Mouse (Mus musculus) MEL (cell line): Measurements from ENCODE around the gene Ifna4. TPM values are rescaled to one million over a fixed set of nuclear protein-coding genes. Genes with fewer than 3 reads are reported as not detected.

Experiments used
- DNase-seq: peaks from one replicate; pipeline ENCODE4 v3.0.0; 2011; ENCODE audit warnings: low read depth, low spot score
- H3K27ac ChIP-seq: 2 replicates; pipeline ENCODE4 v1.5.1; 2012; ENCODE audit warnings: low read depth, mild to moderate bottlenecking, control low read depth, low read length, moderate library complexity; ENCODE audit not compliant: control insufficient read depth
- H3K27me3 ChIP-seq, 2 experiments: fragments of 150-350 bp in 1 of 2; sonication (generic) in 1 of 2; 2 replicates each; pipeline ENCODE4 v1.6.1; 2012; ENCODE audit warnings: low read length in 2 of 2, mild to moderate bottlenecking in 2 of 2, improper control_type of control experiment in 1 of 2, moderate library complexity in 1 of 2; ENCODE audit not compliant: insufficient read depth in 2 of 2, control insufficient read depth in 1 of 2
- H3K36me3 ChIP-seq, 2 experiments: 2 replicates each; pipeline ENCODE4 v1.6.1; 2012 to 2014; ENCODE audit warnings: low read length in 2 of 2, improper control_type of control experiment in 1 of 2, inconsistent platforms in 1 of 2, mild to moderate bottlenecking in 1 of 2; ENCODE audit not compliant: insufficient read depth in 2 of 2, control insufficient read depth in 1 of 2
- H3K4me1 ChIP-seq, 2 experiments: fragments of 150-350 bp in 1 of 2; sonication (generic) in 1 of 2; 2 replicates each; pipeline ENCODE4 v1.6.1; 2012; ENCODE audit warnings: low read length in 2 of 2, improper control_type of control experiment in 1 of 2, mild to moderate bottlenecking in 1 of 2; ENCODE audit not compliant: insufficient read depth in 2 of 2, control insufficient read depth in 1 of 2
- H3K4me3 ChIP-seq, 2 experiments: fragments of 150-350 bp in 1 of 2; sonication (generic) in 1 of 2; 2 replicates each; pipeline ENCODE4 v1.5.1; 2012; ENCODE audit warnings: low read depth in 2 of 2, low read length in 2 of 2, mild to moderate bottlenecking in 2 of 2, moderate library complexity in 2 of 2, control low read depth in 1 of 2, improper control_type of control experiment in 1 of 2; ENCODE audit not compliant: control insufficient read depth in 1 of 2, insufficient read depth in 1 of 2
- H3K79me2 ChIP-seq: 2 replicates; pipeline ENCODE4 v1.6.1; 2012; ENCODE audit warnings: mild to moderate bottlenecking, low read length, moderate library complexity; ENCODE audit not compliant: control insufficient read depth, poor library complexity, insufficient read depth
- H3K9ac ChIP-seq: 2 replicates; pipeline ENCODE4 v1.6.1; 2012; ENCODE audit warnings: low read depth, mild to moderate bottlenecking, control low read depth, low read length, moderate library complexity; ENCODE audit not compliant: control insufficient read depth, poor library complexity, severe bottlenecking
- H3K9me3 ChIP-seq: fragments of 150-350 bp; sonication (generic); replicated peaks from 2 replicates; pipeline ENCODE4 v1.6.1; 2012; ENCODE audit warnings: mild to moderate bottlenecking, low read length, improper control_type of control experiment, moderate library complexity; ENCODE audit not compliant: insufficient read depth
- BHLHE40 ChIP-seq: IDR thresholded peaks from 2 replicates; pipeline ENCODE4 v1.6.1; 2012; ENCODE audit warnings: low read depth, mild to moderate bottlenecking, inconsistent platforms, low read length, improper control_type of control experiment, borderline replicate concordance
- CHD1 ChIP-seq: IDR thresholded peaks from 2 replicates; pipeline ENCODE4 v1.6.1; 2012; ENCODE audit warnings: low read depth, mild to moderate bottlenecking, inconsistent platforms, low read length, improper control_type of control experiment
- CTCF ChIP-seq, 3 experiments: IDR thresholded peaks in 2 of 3; conservative IDR thresholded peaks in 1 of 3; 2 replicates each; pipeline ENCODE4 v1.5.1; 2011 to 2012; ENCODE audit warnings: low read length in 3 of 3, low read depth in 2 of 3, mild to moderate bottlenecking in 2 of 3, improper control_type of control experiment in 1 of 3, inconsistent platforms in 1 of 3, mixed read lengths in 1 of 3, moderate library complexity in 1 of 3; ENCODE audit not compliant: control insufficient read depth in 1 of 3, insufficient read depth in 1 of 3, poor library complexity in 1 of 3, severe bottlenecking in 1 of 3
- EP300 ChIP-seq, 2 experiments: IDR thresholded peaks; 2 replicates each; pipeline ENCODE4 v1.6.1; 2011; ENCODE audit warnings: improper control_type of control experiment in 2 of 2, low read length in 2 of 2, low read depth in 1 of 2, mild to moderate bottlenecking in 1 of 2
- ETS1 ChIP-seq: IDR thresholded peaks from 2 replicates; pipeline ENCODE4 v1.6.1; 2012; ENCODE audit warnings: low read depth, mild to moderate bottlenecking, inconsistent platforms, low read length, improper control_type of control experiment, moderate library complexity
- GATA1 ChIP-seq: IDR thresholded peaks from 2 replicates; pipeline ENCODE4 v1.6.1; 2011; ENCODE audit warnings: low read depth, low read length, improper control_type of control experiment
- HCFC1 ChIP-seq: IDR thresholded peaks from 2 replicates; pipeline ENCODE4 v1.6.1; 2012; ENCODE audit warnings: low read depth, mild to moderate bottlenecking, inconsistent platforms, low read length, improper control_type of control experiment, moderate library complexity
- KAT2A ChIP-seq: conservative IDR thresholded peaks from 2 replicates; pipeline ENCODE4 v1.6.1; 2012; ENCODE audit warnings: low read depth, low read length, improper control_type of control experiment, inconsistent platforms
- MAFK ChIP-seq: IDR thresholded peaks from 2 replicates; pipeline ENCODE4 v1.6.1; 2011; ENCODE audit warnings: low read depth, mild to moderate bottlenecking, low read length, improper control_type of control experiment, borderline replicate concordance
- MAX ChIP-seq: IDR thresholded peaks from 2 replicates; pipeline ENCODE4 v1.6.1; 2011; ENCODE audit warnings: low read length, improper control_type of control experiment
- MAZ ChIP-seq: IDR thresholded peaks from 2 replicates; pipeline ENCODE4 v1.6.1; 2012; ENCODE audit warnings: low read depth, mild to moderate bottlenecking, inconsistent platforms, low read length, improper control_type of control experiment
- MEF2A ChIP-seq: IDR thresholded peaks from 2 replicates; pipeline ENCODE4 v1.6.1; 2014; ENCODE audit warnings: low read depth, mild to moderate bottlenecking, inconsistent platforms, low read length, improper control_type of control experiment; ENCODE audit not compliant: poor library complexity, insufficient replicate concordance, severe bottlenecking; ENCODE audit errors: extremely low read depth
- MXI1 ChIP-seq: IDR thresholded peaks from 2 replicates; pipeline ENCODE4 v1.6.1; 2011; ENCODE audit warnings: mild to moderate bottlenecking, low read depth, low read length, improper control_type of control experiment
- MYB ChIP-seq: IDR thresholded peaks from 2 replicates; pipeline ENCODE4 v1.6.1; 2011; ENCODE audit warnings: mild to moderate bottlenecking, low read depth, low read length, improper control_type of control experiment
- POLR2AphosphoS2 ChIP-seq: IDR thresholded peaks from 2 replicates; pipeline ENCODE4 v1.6.1; 2011; ENCODE audit warnings: low read length, improper control_type of control experiment
- POLR2AphosphoS5 ChIP-seq: IDR thresholded peaks from 2 replicates; pipeline ENCODE4 v1.6.1; 2012; ENCODE audit warnings: low read depth, borderline replicate concordance, mild to moderate bottlenecking, inconsistent platforms, low read length, moderate library complexity, mixed read lengths
- RCOR1 ChIP-seq: IDR thresholded peaks from 2 replicates; pipeline ENCODE4 v1.6.1; 2012; ENCODE audit warnings: low read depth, mild to moderate bottlenecking, inconsistent platforms, low read length, improper control_type of control experiment
- SIN3A ChIP-seq: IDR thresholded peaks from 2 replicates; pipeline ENCODE4 v1.6.1; 2012; ENCODE audit warnings: low read length, improper control_type of control experiment, inconsistent platforms
- TAL1 ChIP-seq: IDR thresholded peaks from 2 replicates; pipeline ENCODE4 v1.6.1; 2012; ENCODE audit warnings: mild to moderate bottlenecking, inconsistent platforms, low read length, moderate library complexity, mixed read lengths
- TBP ChIP-seq: IDR thresholded peaks from 2 replicates; pipeline ENCODE4 v1.8.0; 2011; ENCODE audit warnings: low read depth, low read length, improper control_type of control experiment
- TCF12 ChIP-seq: IDR thresholded peaks from 2 replicates; pipeline ENCODE4 v1.6.1; 2014; ENCODE audit warnings: low read depth, mild to moderate bottlenecking, inconsistent platforms, low read length, improper control_type of control experiment, moderate library complexity
- UBTF ChIP-seq: IDR thresholded peaks from 2 replicates; pipeline ENCODE4 v1.6.1; 2012; ENCODE audit warnings: low read depth, mild to moderate bottlenecking, inconsistent platforms, low read length, improper control_type of control experiment, moderate library complexity, borderline replicate concordance; ENCODE audit not compliant: insufficient read depth
- ZKSCAN1 ChIP-seq: IDR thresholded peaks from 2 replicates; pipeline ENCODE4 v1.6.1; 2012; ENCODE audit warnings: low read depth, mild to moderate bottlenecking, inconsistent platforms, low read length, improper control_type of control experiment, moderate library complexity
- ZNF384 ChIP-seq: IDR thresholded peaks from 2 replicates; pipeline ENCODE4 v1.6.1; 2012; ENCODE audit warnings: low read depth, mild to moderate bottlenecking, inconsistent platforms, low read length, improper control_type of control experiment
- polyA plus RNA-seq, 2 experiments: library from polyadenylated mRNA; stranded (reverse) in 1 of 2; unstranded in 1 of 2; fragments of >175 nt in 1 of 2; fragments of >200 nt in 1 of 2; gene quantifications; 2 replicates each; pipeline versions ENCODE4 v1.2.1 to v1.2.4; 2012; ENCODE audit warnings: low replicate concordance in 2 of 2, low read depth in 1 of 2; ENCODE audit not compliant: insufficient read length in 2 of 2, insufficient read depth in 1 of 2, missing spikeins in 1 of 2
- total RNA-seq: library from RNA; depleted of rRNA; stranded (reverse); fragments of 300-350 nt; gene quantifications from 2 replicates; pipeline ENCODE4 v1.2.3, GENCODE M21; 2012

The Ifna4 gene
- total and polyA plus RNA-seq, 3 experiments, result not detected

GRCm38 (mm10) chr4:88863309-88863708 is 21.6 kb downstream of the Ifna4 start:
- peaks cover 3 to 18% of the 10 kb centered on the region in 2 experiments for H3K27me3 ChIP-seq
- TF ChIP-seq UBTF, result no peak
- TF ChIP-seq GATA1, result no peak
- no peak for TF ChIP-seq MAFK
- TF ChIP-seq POLR2AphosphoS5, result no peak
- no peak for TF ChIP-seq ZNF384
- no peak for TF ChIP-seq ZKSCAN1
- no peak for TF ChIP-seq BHLHE40
- TF ChIP-seq RCOR1, result no peak
- no peak for TF ChIP-seq MAX
- no peak for TF ChIP-seq TAL1
- H3K27ac ChIP-seq, result no peak overlapping the region
- H3K79me2 ChIP-seq, result no peaks in the 10 kb centered on the region
- H3K9me3 ChIP-seq, result no peaks in the 10 kb centered on the region
- peaks cover 0 to 12% of the 10 kb centered on the region in 2 experiments; a peak in 2 of 4 replicates for H3K36me3 ChIP-seq
- peaks cover 10 to 14% of the 10 kb centered on the region in 2 experiments for H3K4me1 ChIP-seq
- no peak overlapping the region for H3K4me3 ChIP-seq
- DNase-seq, result no peak
- H3K9ac ChIP-seq, result no peak overlapping the region

- H3K27ac ChIP-seq, result peak overlapping the region; percentile 79
- TF ChIP-seq TAL1, result peak; percentile 75
- 0 out of 2 replicates have a peak, but pooled peaks have one; percentile 26 for TF ChIP-seq HCFC1
- no peak; the same call in 1 of the 2 replicates for TF ChIP-seq MXI1
- TF ChIP-seq MEF2A, result no peak
- TF ChIP-seq POLR2AphosphoS2, result no peak
- TF ChIP-seq UBTF, result no peak
- TF ChIP-seq CTCF (IDR thresholded peaks at IDR 0.05 in 2 of 3, conservative IDR thresholded peaks at IDR 0.05 in 1 of 3; ENCODE audit: control insufficient read depth in 1 of 3, insufficient read depth in 1 of 3, low read depth in 2 of 3, low read length in 3 of 3, poor library complexity in 1 of 3, severe bottlenecking in 1 of 3), result no peak
- peak; percentile 96 for TF ChIP-seq EP300 (IDR thresholded peaks at IDR 0.05; ENCODE audit: low read depth in 1 of 2, low read length in 2 of 2)
- TF ChIP-seq BHLHE40, result peak; percentile 54; the same call in 1 of the 2 replicates
- TF ChIP-seq MYB, result peak; percentile 91
- TF ChIP-seq TCF12, result peak; percentile 93
- peak; percentile 52; the same call in 1 of the 2 replicates for TF ChIP-seq MAFK
- TF ChIP-seq SIN3A, result peak; percentile 72
- TF ChIP-seq RCOR1, result peak; percentile 95
- peak; percentile 84 for TF ChIP-seq GATA1
- TF ChIP-seq MAX, result peak; percentile 22
- TF ChIP-seq MAZ, result peak; percentile 70; the same call in 1 of the 2 replicates
- TF ChIP-seq KAT2A, result no peak
- TF ChIP-seq CHD1, result 0 out of 2 replicates have a peak, but pooled peaks have one; percentile 33
- TF ChIP-seq TBP, result peak; percentile 37; the same call in 1 of the 2 replicates
- no peak for TF ChIP-seq POLR2AphosphoS5
- peak; percentile 91 for TF ChIP-seq ETS1
- TF ChIP-seq, all 39 proteins: peak for 15
- Histone ChIP-seq H3K4me1 (peaks cover 13 to 14% of the 10 kb centered on the region in 2 experiments), H3K9ac (peak overlapping the region; percentile 54), H3K36me3 (peaks cover 0 to 15% of the 10 kb centered on the region in 2 experiments; a peak in 2 of 4 replicates), H3K9me3 (no peaks in the 10 kb centered on the region), H3K4me3 (peak overlapping the region; percentile 42 to 48), H3K27me3 (peaks cover 3 to 8% of the 10 kb centered on the region in 2 experiments), H3K79me2 (no peaks in the 10 kb centered on the region)
- peak; percentile 90 for DNase-seq
Measured at GRCm38 (mm10) chr4:88864599-88864998, 22.9 kb downstream of the Ifna4 start.
